9 mouse cellular contexts compared by ENCODE assay signal in the genomic region with DNA sequence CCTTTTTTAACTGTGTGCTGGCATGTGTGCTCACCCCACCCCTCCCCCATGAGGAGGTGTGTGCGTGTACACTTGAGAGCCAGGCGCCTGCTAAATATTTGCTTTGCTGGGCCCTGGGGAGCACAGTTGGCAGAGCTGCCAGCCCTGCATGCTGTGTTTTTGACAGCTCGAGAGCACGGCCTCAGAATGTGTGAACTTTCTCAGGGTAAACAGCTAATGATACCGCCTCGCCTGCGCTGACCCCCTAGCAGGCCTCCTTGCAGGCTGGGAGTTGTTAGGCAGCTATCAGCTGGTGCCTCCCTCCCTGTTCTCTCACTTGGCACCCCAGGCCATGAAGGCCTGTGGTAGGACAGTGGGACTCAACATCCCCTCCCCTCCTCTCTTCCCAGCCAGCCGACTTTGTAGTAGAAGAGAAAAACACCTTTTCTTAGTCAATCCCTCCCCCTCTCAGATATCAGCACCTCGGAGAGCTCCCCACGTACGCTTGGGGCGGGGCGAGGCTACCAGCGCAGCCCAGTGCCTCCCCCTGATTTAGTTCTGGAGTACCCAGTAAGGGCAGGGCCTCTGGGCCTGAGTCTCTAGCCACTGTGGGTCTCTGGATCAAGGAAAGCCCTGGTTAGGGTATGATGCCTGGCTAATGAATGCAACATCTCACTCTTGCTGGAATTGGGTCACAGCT.
DNase-seq lines count a peak whose midpoint lies in the region; ATAC-seq and TF ChIP-seq lines count a peak whose summit lies in the region.
"Had no signal": no experiment of that assay in that cellular context is flagged by ENCODE, and none has a peak within 500 bp of the region (broad histone marks: within the 10 kb centered on the region; RNA-seq: fewer than 3 reads in every experiment).

No protein-coding gene starts in this region.

- TF ChIP-seq CTCF in forebrain, postnatal 0 days (IDR thresholded peaks at IDR 0.05; ENCODE audit: low read depth) = no peak
- TF ChIP-seq CTCF in lung, postnatal 0 days (IDR thresholded peaks at IDR 0.05) = no peak

- peak; percentile 82 for DNase-seq in heart, adult 11 months
- DNase-seq in adrenal gland, postnatal 10 days = peak; percentile 76
- peak; percentile 25 for DNase-seq in forebrain, postnatal 0 days
- peak; percentile 30 for DNase-seq in lung, postnatal 0 days (ENCODE audit: low spot score)
- peak; percentile 12 for DNase-seq in thymus, postnatal 14 days
- no peak for DNase-seq in layer of hippocampus, adult 8-10 months (ENCODE audit: low spot score in 2 of 2)
- no peak for DNase-seq in spleen, postnatal 14 days (ENCODE audit: low spot score in 2 of 2)

- H3K4me3 ChIP-seq in heart, embryonic 12.5 days = no peak overlapping the region
- H3K4me3 ChIP-seq in forebrain, postnatal 0 days (ENCODE audit: low read depth, low read length) = no peak overlapping the region
- H3K4me3 ChIP-seq in lung, postnatal 0 days (ENCODE audit: low read depth, low read length) = no peak overlapping the region
- H3K4me3 ChIP-seq: erythroblast, embryonic 14.5 days had no signal

- no peak overlapping the region for H3K4me2 ChIP-seq in heart, embryonic 12.5 days
- no peak overlapping the region for H3K4me2 ChIP-seq in forebrain, postnatal 0 days (ENCODE audit: low read depth)
- no peak overlapping the region for H3K4me2 ChIP-seq in lung, postnatal 0 days (replicated peaks; ENCODE audit: low read depth, low read length)

- H3K9ac ChIP-seq in heart, embryonic 12.5 days = no peak overlapping the region
- H3K9ac ChIP-seq in forebrain, postnatal 0 days = no peak overlapping the region
- H3K9ac ChIP-seq in lung, postnatal 0 days (replicated peaks; ENCODE audit: low read depth) = no peak overlapping the region

- 3% methylated on average over 14 of the region's 14 CpGs for WGBS in heart, embryonic 12.5 days
- WGBS in forebrain, postnatal 0 days = 9% methylated on average over 14 of the region's 14 CpGs
- WGBS in lung, postnatal 0 days = 3% methylated on average over 14 of the region's 14 CpGs

- H3K27ac ChIP-seq in heart, embryonic 12.5 days (ENCODE audit: poor library complexity, severe bottlenecking) = no peak overlapping the region
- no peak overlapping the region for H3K27ac ChIP-seq in forebrain, postnatal 0 days (ENCODE audit: low read depth, low read length)
- H3K27ac ChIP-seq in lung, postnatal 0 days (ENCODE audit: low read length) = no peak overlapping the region

- peaks cover 62% of the 10 kb centered on the region for H3K27me3 ChIP-seq in heart, embryonic 12.5 days (replicated peaks)
- H3K27me3 ChIP-seq in forebrain, postnatal 0 days (ENCODE audit: insufficient read depth, low read length) = peaks cover 3% of the 10 kb centered on the region; the same call in 1 of the 2 replicates
- no peaks in the 10 kb centered on the region; the same call in 1 of the 2 replicates for H3K27me3 ChIP-seq in lung, postnatal 0 days (replicated peaks; ENCODE audit: insufficient read depth, low read length)

- peaks cover 9% of the 10 kb centered on the region for H3K4me1 ChIP-seq in heart, embryonic 12.5 days (replicated peaks)
- peaks cover 10% of the 10 kb centered on the region for H3K4me1 ChIP-seq in forebrain, postnatal 0 days (ENCODE audit: insufficient read depth)
- H3K4me1 ChIP-seq in lung, postnatal 0 days (ENCODE audit: insufficient read depth, low read depth, low read length) = no peaks in the 10 kb centered on the region

- no peak for ATAC-seq in heart, embryonic 12.5 days (ENCODE audit: insufficient number of reproducible peaks, low FRiP score)
- ATAC-seq in forebrain, postnatal 0 days = peak; percentile 50
- ATAC-seq in lung, postnatal 0 days = no peak

- H3K36me3 ChIP-seq in heart, embryonic 12.5 days = no peaks in the 10 kb centered on the region
- H3K36me3 ChIP-seq in forebrain, postnatal 0 days (ENCODE audit: insufficient read depth) = no peaks in the 10 kb centered on the region
- H3K36me3 ChIP-seq in lung, postnatal 0 days (ENCODE audit: insufficient read depth, low read length) = no peaks in the 10 kb centered on the region

- TF ChIP-seq EP300 in lung, postnatal 0 days (IDR thresholded peaks at IDR 0.05) = no peak

- no peaks in the 10 kb centered on the region for H3K9me3 ChIP-seq in heart, embryonic 12.5 days (replicated peaks)
- H3K9me3 ChIP-seq in forebrain, postnatal 0 days (ENCODE audit: low read length) = no peaks in the 10 kb centered on the region
- no peaks in the 10 kb centered on the region for H3K9me3 ChIP-seq in lung, postnatal 0 days (ENCODE audit: low read length)

Comparison
In these comparisons a context has a peak if more than half of its experiments do, and no peak if none do; other contexts are left out.
1. DNase-seq: peak in heart, adult 11 months (single experiment), adrenal gland, postnatal 10 days (single experiment), forebrain, postnatal 0 days (single experiment), lung, postnatal 0 days (single experiment) and thymus, postnatal 14 days (single experiment); none in layer of hippocampus, adult 8-10 months (0 of 2) and spleen, postnatal 14 days (0 of 2).